Mouse (Mus musculus): ENCODE data around the gene Rap2a. TPM values are rescaled to one million over a fixed set of nuclear protein-coding genes. Genes with fewer than 3 reads are reported as not detected.

Rap2a gene
- polyA plus RNA-seq, 1 experiment from 2014 or later = 5.9 TPM

DNA sequence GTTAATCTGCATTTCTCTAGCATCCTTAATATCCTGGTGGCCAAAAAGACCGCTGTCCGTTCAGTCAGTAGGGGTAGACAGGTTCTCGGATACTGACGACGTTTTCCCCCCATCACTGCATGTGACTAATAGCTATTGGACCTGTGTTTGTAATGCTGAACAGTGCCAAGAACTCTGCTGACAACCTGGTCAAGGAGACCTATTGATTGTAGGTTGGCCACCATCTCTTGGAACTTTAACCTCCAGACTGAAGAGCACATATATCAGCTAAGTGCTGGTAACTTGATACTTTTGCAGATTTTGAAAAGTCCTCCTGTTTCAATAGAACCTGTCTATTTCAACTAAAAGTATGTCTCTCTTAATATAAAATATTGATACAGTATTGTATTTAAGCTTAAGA, 22.5 kb downstream of the Rap2a start:
- ATAC-seq = no peak
- 88% methylated on average over 5 of the region's 5 CpGs for WGBS (ENCODE audit: insufficient replicate concordance)
- no peak overlapping the region for H3K4me3 ChIP-seq
- no peak overlapping the region for H3K9ac ChIP-seq
- H3K36me3 ChIP-seq = peaks cover 8% of the 10 kb centered on the region; the same call in 1 of the 2 replicates
- no peak overlapping the region for H3K27ac ChIP-seq
- H3K4me1 ChIP-seq = no peaks in the 10 kb centered on the region
- H3K27me3 ChIP-seq (replicated peaks) = no peaks in the 10 kb centered on the region
- H3K9me3 ChIP-seq (replicated peaks) = no peaks in the 10 kb centered on the region
- H3K4me2 ChIP-seq = no peak overlapping the region

DNA sequence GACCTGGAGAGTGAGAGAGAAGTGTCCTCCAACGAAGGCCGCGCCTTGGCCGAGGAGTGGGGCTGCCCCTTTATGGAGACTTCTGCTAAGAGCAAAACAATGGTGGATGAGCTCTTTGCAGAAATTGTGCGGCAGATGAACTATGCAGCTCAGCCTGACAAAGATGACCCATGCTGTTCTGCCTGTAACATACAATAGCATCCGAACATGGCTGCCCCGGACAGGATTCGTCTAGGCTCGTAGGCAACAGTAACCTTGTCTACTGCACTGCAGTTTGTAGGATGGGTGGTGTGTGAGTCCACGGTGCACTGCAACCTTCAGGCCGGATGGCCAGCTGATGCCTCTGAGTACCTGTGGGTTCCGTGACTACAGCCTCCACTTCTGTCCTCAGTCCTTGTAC, 25.4 kb downstream of the Rap2a start:
- 83% methylated on average over 12 of the region's 12 CpGs for WGBS (ENCODE audit: insufficient replicate concordance)
- peaks cover 8% of the 10 kb centered on the region; the same call in 1 of the 2 replicates for H3K36me3 ChIP-seq
- H3K4me3 ChIP-seq = no peak overlapping the region
- no peak overlapping the region for H3K9ac ChIP-seq
- H3K27me3 ChIP-seq (replicated peaks) = no peaks in the 10 kb centered on the region
- no peaks in the 10 kb centered on the region for H3K9me3 ChIP-seq (replicated peaks)
- no peak overlapping the region for H3K27ac ChIP-seq
- H3K4me1 ChIP-seq = 0 out of 2 replicates have a peak, but pooled peaks cover 7% of the 10 kb centered on the region
- H3K4me2 ChIP-seq = no peak overlapping the region
- ATAC-seq = no peak

DNA sequence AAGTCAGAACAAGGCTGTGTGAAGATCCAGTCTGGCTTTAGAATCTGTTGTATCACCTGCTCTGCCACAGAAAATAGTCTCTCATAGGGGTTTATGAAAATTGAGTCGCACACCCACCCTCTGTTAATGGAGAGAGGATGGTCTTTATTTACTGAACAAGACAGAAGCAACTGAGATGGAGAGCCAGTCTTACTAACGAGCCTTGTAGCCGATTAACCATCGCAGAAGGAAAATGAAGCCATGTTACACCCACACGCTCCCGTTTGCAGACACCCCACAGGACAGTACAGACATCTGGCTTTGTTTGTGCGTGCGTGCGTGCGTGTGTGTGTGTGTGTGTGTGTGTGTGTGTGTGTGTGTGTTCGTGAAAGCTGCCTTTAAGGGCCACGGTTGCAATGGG, 26.2 kb downstream of the Rap2a start:
- H3K36me3 ChIP-seq = peaks cover 8% of the 10 kb centered on the region; the same call in 1 of the 2 replicates
- H3K9ac ChIP-seq = no peak overlapping the region
- 83% methylated on average over 12 of the region's 12 CpGs for WGBS (ENCODE audit: insufficient replicate concordance)
- H3K4me3 ChIP-seq = no peak overlapping the region
- no peaks in the 10 kb centered on the region for H3K27me3 ChIP-seq (replicated peaks)
- no peak for ATAC-seq
- H3K4me2 ChIP-seq = no peak overlapping the region
- no peak overlapping the region for H3K27ac ChIP-seq
- H3K4me1 ChIP-seq = 0 out of 2 replicates have a peak, but pooled peaks cover 8% of the 10 kb centered on the region
- H3K9me3 ChIP-seq (replicated peaks) = no peaks in the 10 kb centered on the region

DNA sequence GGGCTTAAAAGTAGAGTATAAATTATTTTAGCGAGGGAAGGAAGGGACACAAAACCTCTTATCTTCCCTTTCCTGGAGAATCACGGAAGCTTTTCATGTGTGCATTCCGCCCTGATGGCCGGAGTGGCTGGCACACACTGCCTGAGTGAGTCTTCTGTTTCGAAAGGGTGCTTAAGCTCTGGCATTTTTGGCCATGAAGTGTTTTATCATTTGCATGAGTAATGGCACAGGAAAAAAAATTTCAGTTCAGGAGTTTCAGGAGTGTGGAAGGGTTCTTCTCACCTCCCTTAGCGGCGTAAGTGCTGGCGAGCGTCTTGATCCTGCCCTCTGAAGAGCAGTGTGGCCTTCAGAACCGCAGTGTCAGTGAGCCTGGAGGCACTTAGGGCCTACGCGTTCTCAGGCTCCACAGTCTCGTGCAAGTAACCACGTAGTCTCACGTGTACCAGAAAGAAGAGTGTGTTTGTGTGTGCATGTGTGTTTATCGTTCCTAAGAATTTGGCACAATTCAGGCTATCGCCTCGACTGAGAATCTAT, 26.8 kb downstream of the Rap2a start:
- Histone ChIP-seq H3K27ac (no peak overlapping the region), H3K27me3 (replicated peaks) (no peaks in the 10 kb centered on the region), H3K4me2 (no peak overlapping the region), H3K36me3 (peaks cover 8% of the 10 kb centered on the region; the same call in 1 of the 2 replicates), H3K9me3 (replicated peaks) (no peaks in the 10 kb centered on the region), H3K4me3 (no peak overlapping the region), H3K4me1 (0 out of 2 replicates have a peak, but pooled peaks cover 8% of the 10 kb centered on the region), H3K9ac (no peak overlapping the region)
- 84% methylated on average over 18 of the region's 18 CpGs for WGBS (ENCODE audit: insufficient replicate concordance)
- ATAC-seq = no peak

DNA sequence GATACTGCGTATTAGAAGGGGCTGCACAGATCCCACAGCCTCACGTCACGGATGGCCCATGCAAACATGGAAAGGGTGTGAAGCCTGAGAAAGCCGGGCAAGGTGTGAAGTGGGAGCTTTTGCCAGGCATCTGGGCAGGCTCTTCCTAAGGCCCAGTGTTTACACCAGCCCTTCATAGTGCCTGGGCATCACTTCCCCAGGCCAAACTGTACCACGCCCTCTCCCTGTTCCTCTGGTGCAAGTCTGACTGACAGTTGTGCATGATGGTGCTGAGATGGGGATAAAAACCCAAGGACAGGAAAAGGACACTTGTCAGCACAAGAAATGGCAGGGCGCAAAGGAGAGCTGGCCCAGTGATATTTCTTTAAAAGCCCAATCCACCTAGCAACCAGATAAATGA, 27.7 kb downstream of the Rap2a start:
- Histone ChIP-seq H3K4me3 (no peak overlapping the region), H3K4me2 (no peak overlapping the region), H3K27me3 (replicated peaks) (no peaks in the 10 kb centered on the region), H3K27ac (no peak overlapping the region), H3K4me1 (0 out of 2 replicates have a peak, but pooled peaks cover 8% of the 10 kb centered on the region), H3K36me3 (peaks cover 8% of the 10 kb centered on the region; the same call in 1 of the 2 replicates), H3K9ac (no peak overlapping the region), H3K9me3 (replicated peaks) (no peaks in the 10 kb centered on the region)
- WGBS (ENCODE audit: insufficient replicate concordance) = 80% methylated on average over 6 of the region's 6 CpGs
- ATAC-seq = no peak

DNA sequence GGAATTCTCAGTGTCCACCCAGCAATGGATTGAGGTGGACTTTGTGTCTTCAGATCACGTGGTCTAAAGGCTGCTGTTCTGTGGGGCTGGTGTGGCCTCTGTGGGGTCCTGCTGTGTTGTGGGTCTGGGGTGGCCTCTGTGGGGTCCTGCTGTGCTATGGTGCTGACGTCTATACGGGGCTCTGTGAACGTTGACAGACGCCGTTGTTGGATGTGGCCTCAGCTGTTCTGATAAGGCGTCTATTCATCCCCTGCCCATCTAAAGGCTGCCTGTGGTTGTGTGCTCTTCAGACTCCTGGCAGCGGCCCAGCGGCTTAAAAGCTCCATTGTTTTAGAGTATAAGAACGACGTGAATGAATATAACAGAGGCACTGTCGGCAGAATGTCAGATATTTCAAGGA, 29.3 kb downstream of the Rap2a start:
- no peaks in the 10 kb centered on the region for H3K27me3 ChIP-seq (replicated peaks)
- no peak overlapping the region for H3K9ac ChIP-seq
- WGBS (ENCODE audit: insufficient replicate concordance) = 47% methylated on average over 12 of the region's 12 CpGs
- H3K9me3 ChIP-seq (replicated peaks) = no peaks in the 10 kb centered on the region
- H3K4me3 ChIP-seq = no peak overlapping the region
- no peak overlapping the region for H3K4me2 ChIP-seq
- H3K27ac ChIP-seq = no peak overlapping the region
- H3K36me3 ChIP-seq = peaks cover 8% of the 10 kb centered on the region; the same call in 1 of the 2 replicates
- H3K4me1 ChIP-seq = peaks cover 15% of the 10 kb centered on the region
- ATAC-seq = no peak

DNA sequence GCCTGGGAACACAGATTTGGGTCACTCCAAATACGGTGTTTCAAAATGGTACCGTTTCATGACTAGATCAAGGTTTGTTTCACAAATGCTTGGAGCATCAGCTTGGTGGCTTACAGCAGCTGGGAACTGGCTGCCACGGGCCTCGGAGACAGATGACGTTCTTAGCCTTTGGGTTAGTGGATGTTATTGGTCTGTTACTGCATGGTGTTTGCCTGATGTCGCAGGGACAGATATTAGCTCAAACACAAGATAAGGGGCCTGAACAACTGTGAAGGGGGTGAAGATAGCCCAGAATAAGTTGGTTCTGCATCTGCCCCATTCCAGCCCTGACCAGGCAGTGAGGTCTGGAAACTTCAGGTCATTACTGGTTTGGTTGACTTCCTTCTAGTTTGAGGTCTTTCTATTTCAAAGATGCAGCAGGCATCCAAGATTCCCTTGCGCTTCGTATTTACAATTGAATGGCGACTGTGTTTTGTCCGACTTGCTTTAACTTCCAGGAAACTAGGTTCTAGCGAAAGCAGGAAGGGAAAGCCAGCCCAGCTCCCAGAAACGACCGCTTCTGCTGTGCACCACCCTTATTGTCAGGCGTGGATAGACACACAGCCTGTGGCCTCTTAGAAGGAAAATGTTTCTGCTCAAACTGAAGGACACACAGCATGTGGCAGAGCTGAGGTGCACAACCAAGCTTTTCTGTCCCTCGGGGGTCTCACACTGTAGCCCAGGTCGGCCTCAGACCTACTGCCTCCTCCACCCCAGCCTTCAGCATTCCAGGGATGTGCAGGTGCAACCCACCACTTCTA, 30.5 kb downstream of the Rap2a start:
- 64% methylated on average over 16 of the region's 16 CpGs for WGBS (ENCODE audit: insufficient replicate concordance)
- Histone ChIP-seq H3K9ac (no peak overlapping the region), H3K4me2 (no peak overlapping the region), H3K36me3 (peaks cover 6% of the 10 kb centered on the region; the same call in 1 of the 2 replicates), H3K4me3 (no peak overlapping the region), H3K27me3 (replicated peaks) (no peaks in the 10 kb centered on the region), H3K9me3 (replicated peaks) (no peaks in the 10 kb centered on the region), H3K4me1 (peaks cover 15% of the 10 kb centered on the region), H3K27ac (no peak overlapping the region)
- ATAC-seq = no peak

DNA sequence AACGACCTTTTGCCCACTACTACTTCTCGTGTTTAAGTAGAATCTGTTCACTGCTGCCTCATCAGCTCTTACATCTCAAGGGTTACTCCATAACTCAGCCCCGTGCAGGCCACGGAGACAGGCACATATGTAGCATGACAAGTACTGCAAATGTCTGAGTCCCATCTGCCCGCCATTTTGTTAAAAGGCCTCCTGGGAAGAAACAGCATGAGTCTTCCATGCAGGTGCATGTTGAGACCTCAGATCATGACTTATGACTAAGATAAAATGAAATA, 31.1 kb downstream of the Rap2a start:
- H3K27me3 ChIP-seq (replicated peaks) = no peaks in the 10 kb centered on the region
- H3K4me2 ChIP-seq = no peak overlapping the region
- 69% methylated on average over 5 of the region's 5 CpGs for WGBS (ENCODE audit: insufficient replicate concordance)
- H3K4me1 ChIP-seq = peaks cover 15% of the 10 kb centered on the region
- H3K9me3 ChIP-seq (replicated peaks) = no peaks in the 10 kb centered on the region
- H3K9ac ChIP-seq = no peak overlapping the region
- no peak for ATAC-seq
- no peak overlapping the region for H3K4me3 ChIP-seq
- peaks cover 3% of the 10 kb centered on the region; the same call in 1 of the 2 replicates for H3K36me3 ChIP-seq
- no peak overlapping the region for H3K27ac ChIP-seq

DNA sequence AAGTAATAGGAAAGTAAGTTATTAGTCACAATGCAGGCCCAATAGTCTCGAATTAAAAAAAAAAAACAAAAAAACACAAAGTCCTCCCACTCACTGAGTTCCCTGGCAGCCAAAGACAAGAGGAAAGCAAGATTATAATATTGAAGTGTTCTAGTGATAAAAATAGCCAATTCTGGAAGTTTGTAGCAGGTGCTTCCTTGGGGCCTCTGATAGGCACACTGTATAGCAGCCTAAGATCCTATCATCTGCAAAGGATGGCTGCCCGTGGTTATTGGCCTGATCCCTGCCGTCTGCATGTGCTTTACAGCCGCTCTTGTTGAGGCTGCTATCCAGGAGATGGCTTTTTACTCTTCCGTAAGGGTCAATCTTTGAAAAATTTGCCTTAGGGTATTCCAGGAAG, 33.6 kb downstream of the Rap2a start:
- Histone ChIP-seq H3K36me3 (no peaks in the 10 kb centered on the region), H3K4me3 (no peak overlapping the region)
- ATAC-seq = 0 out of 2 replicates have a peak, but pooled peaks have one; percentile 55

DNA sequence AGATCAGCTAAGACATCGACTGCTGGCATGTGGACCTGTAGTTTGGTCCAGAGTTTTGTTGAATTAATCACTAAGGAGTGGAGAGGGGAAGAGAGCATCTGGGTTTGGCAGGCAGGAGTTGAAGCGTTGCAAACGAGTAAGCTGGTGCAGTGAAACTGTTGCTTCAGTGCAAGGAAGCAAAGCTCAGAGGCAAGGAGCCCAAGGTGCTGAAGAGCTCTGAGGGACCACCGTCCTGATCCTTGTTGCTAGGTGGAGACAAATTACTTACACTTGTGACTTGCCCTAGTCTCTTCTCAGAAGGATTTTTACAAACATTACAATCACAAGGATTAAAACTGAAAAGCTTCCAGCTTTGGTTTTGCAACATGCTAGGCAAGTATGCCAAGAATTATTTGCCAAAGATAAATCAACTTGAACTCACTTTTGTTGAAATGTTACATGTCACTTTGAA, 36.6 kb downstream of the Rap2a start:
- WGBS (ENCODE audit: insufficient replicate concordance) = 60% methylated on average over 4 of the region's 4 CpGs
- H3K4me1 ChIP-seq = peaks cover 7% of the 10 kb centered on the region
- ATAC-seq = no peak
- H3K4me3 ChIP-seq = no peak overlapping the region
- H3K9me3 ChIP-seq (replicated peaks) = no peaks in the 10 kb centered on the region
- no peak overlapping the region for H3K4me2 ChIP-seq
- H3K27me3 ChIP-seq (replicated peaks) = no peaks in the 10 kb centered on the region
- no peaks in the 10 kb centered on the region for H3K36me3 ChIP-seq
- no peak overlapping the region for H3K27ac ChIP-seq
- H3K9ac ChIP-seq = no peak overlapping the region

More for the DNA sequence above, 33.6 kb downstream of the Rap2a start:
- Histone ChIP-seq H3K9me3 (replicated peaks) (no peaks in the 10 kb centered on the region), H3K27ac (no peak overlapping the region), H3K27me3 (replicated peaks) (no peaks in the 10 kb centered on the region), H3K4me1 (peaks cover 15% of the 10 kb centered on the region), H3K9ac (no peak overlapping the region), H3K4me2 (no peak overlapping the region)
- WGBS (ENCODE audit: insufficient replicate concordance) = 28% methylated on average over 5 of the region's 5 CpGs

DNA sequence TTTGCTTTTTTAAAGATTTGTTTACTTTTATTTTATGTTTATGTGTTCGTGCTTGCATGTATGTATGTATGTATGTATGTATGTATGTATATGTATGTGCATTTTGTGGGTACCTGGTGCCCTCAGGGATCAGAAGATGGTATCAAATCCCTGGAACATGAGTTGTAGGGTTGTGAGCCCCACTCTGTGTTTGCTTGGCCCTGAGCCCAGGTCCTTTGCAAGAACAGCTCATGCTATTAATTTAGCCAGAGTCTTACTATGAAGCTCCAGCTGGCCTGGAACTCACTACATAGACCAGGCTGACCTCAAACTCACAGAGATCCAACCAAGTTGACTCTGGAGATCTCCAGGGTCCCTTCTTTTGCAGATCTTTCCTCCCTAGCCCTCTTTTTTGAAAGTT, 37.1 kb downstream of the Rap2a start:
- H3K4me3 ChIP-seq = no peak overlapping the region
- H3K27me3 ChIP-seq (replicated peaks) = no peaks in the 10 kb centered on the region
- H3K4me2 ChIP-seq = no peak overlapping the region
- no peak for ATAC-seq
- no peak overlapping the region for H3K9ac ChIP-seq
- H3K9me3 ChIP-seq (replicated peaks) = no peaks in the 10 kb centered on the region
- 48% methylated on average over 1 of the region's 1 CpGs for WGBS (ENCODE audit: insufficient replicate concordance)
- H3K27ac ChIP-seq = no peak overlapping the region
- H3K36me3 ChIP-seq = no peaks in the 10 kb centered on the region
- H3K4me1 ChIP-seq = peaks cover 10% of the 10 kb centered on the region

DNA sequence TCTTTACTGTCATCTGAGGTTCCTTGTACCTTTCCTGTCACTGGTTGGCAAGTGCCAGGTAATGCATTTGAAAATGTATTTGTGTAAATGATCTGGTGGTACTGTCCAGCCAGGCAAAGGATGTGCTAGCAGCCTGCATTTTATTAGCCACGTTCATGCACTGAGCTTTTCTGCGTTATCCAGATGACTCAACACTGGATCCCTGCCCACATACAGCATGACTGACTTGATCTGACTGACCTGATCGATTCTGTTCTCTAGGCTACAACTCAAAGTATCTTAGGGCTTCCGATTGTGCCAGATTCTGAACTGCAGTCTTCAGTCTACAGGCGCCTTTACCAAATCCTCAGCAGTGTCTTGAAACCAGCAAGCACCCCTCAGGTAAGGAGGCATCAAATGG, 40.5 kb downstream of the Rap2a start:
- ATAC-seq = no peak
- H3K4me2 ChIP-seq = no peak overlapping the region
- H3K9me3 ChIP-seq (replicated peaks) = no peaks in the 10 kb centered on the region
- H3K4me1 ChIP-seq = peaks cover 18% of the 10 kb centered on the region
- H3K27me3 ChIP-seq (replicated peaks) = no peaks in the 10 kb centered on the region
- WGBS (ENCODE audit: insufficient replicate concordance) = 71% methylated on average over 5 of the region's 5 CpGs
- H3K9ac ChIP-seq = no peak overlapping the region
- no peaks in the 10 kb centered on the region for H3K36me3 ChIP-seq
- H3K4me3 ChIP-seq = no peak overlapping the region
- H3K27ac ChIP-seq = no peak overlapping the region
